Mouse (Mus musculus) CH12.LX (cell line): ENCODE measurements at regions not wholly inside any gene's neighbourhood (a gene's known extent, or its start where the extent isn't known, plus 50 kb on each side); places are given as distances from the start of the nearest gene placed in this dataset.

Experiments
- DNase-seq: peaks from one replicate; pipeline ENCODE4 v3.0.0-alpha.2; 2013; ENCODE audit errors: extremely low read depth
- H3K27ac ChIP-seq: 2 replicates; pipeline ENCODE4 v1.5.1; 2012; ENCODE audit warnings: low read depth, mild to moderate bottlenecking, control low read depth, moderate library complexity; ENCODE audit not compliant: insufficient read depth
- H3K27me3 ChIP-seq: replicated peaks from 2 replicates; pipeline ENCODE3; 2012; ENCODE audit warnings: inconsistent platforms
- H3K36me3 ChIP-seq, 2 experiments: replicated peaks in 1 of 2; 2 replicates each; pipeline versions ENCODE3 to v1.6.1; 2012; ENCODE audit warnings: inconsistent platforms in 1 of 2, low read length in 1 of 2, mild to moderate bottlenecking in 1 of 2, mixed read lengths in 1 of 2, moderate library complexity in 1 of 2; ENCODE audit not compliant: control insufficient read depth in 1 of 2, insufficient read depth in 1 of 2
- H3K4me1 ChIP-seq, 2 experiments: 2 replicates each; pipeline ENCODE4 v1.6.1; 2012; ENCODE audit warnings: inconsistent platforms in 1 of 2, moderate library complexity in 1 of 2; ENCODE audit not compliant: insufficient read depth in 2 of 2, control insufficient read depth in 1 of 2
- H3K4me2 ChIP-seq: 2 replicates; pipeline ENCODE4 v1.6.1; 2012; ENCODE audit warnings: low read depth, mild to moderate bottlenecking, control low read depth; ENCODE audit not compliant: poor library complexity, insufficient read depth, severe bottlenecking
- H3K4me3 ChIP-seq, 3 experiments: fragments of 150-350 bp in 1 of 3; sonication (generic) in 1 of 3; replicated peaks in 1 of 3; 2 replicates each; pipeline versions ENCODE3 to v1.5.1; 2011 to 2012; ENCODE audit warnings: low read depth in 2 of 3, low read length in 2 of 3, mild to moderate bottlenecking in 2 of 3, moderate library complexity in 2 of 3, control low read depth in 1 of 3, improper control_type of control experiment in 1 of 3, inconsistent platforms in 1 of 3, mixed read lengths in 1 of 3; ENCODE audit not compliant: poor library complexity in 1 of 3
- H3K79me2 ChIP-seq: replicated peaks from 2 replicates; pipeline ENCODE4 v1.6.1; 2012; ENCODE audit warnings: mild to moderate bottlenecking, moderate library complexity; ENCODE audit not compliant: control insufficient read depth, poor library complexity, insufficient read depth, severe bottlenecking; ENCODE audit errors: extremely low read depth
- H3K9ac ChIP-seq: 2 replicates; pipeline ENCODE4 v1.6.1; 2012; ENCODE audit warnings: low read depth, mild to moderate bottlenecking, control low read depth, moderate library complexity; ENCODE audit not compliant: insufficient read depth
- H3K9me3 ChIP-seq: replicated peaks from 2 replicates; pipeline ENCODE3; 2012; ENCODE audit warnings: low read length, inconsistent platforms, mixed read lengths
- BHLHE40 ChIP-seq: IDR thresholded peaks from 2 replicates; pipeline ENCODE4 v1.6.1; 2011; ENCODE audit warnings: mild to moderate bottlenecking, low read depth, low read length, improper control_type of control experiment
- CHD2 ChIP-seq: IDR thresholded peaks from 2 replicates; pipeline ENCODE4 v1.6.1; 2011; ENCODE audit warnings: low read length, improper control_type of control experiment
- CTCF ChIP-seq, 2 experiments: IDR thresholded peaks in 1 of 2; conservative IDR thresholded peaks in 1 of 2; 2 replicates each; pipeline ENCODE4 v1.5.1; 2011 to 2012; ENCODE audit warnings: low read depth in 2 of 2, low read length in 2 of 2, improper control_type of control experiment in 1 of 2, inconsistent platforms in 1 of 2, mild to moderate bottlenecking in 1 of 2, moderate library complexity in 1 of 2
- EP300 ChIP-seq: IDR thresholded peaks from 2 replicates; pipeline ENCODE4 v1.6.1; 2011; ENCODE audit warnings: low read length, improper control_type of control experiment
- JUN ChIP-seq: IDR thresholded peaks from 2 replicates; pipeline ENCODE4 v1.6.1; 2011; ENCODE audit warnings: low read depth, mild to moderate bottlenecking, low read length, improper control_type of control experiment, moderate library complexity; ENCODE audit not compliant: insufficient read depth
- MAX ChIP-seq: IDR thresholded peaks from 2 replicates; pipeline ENCODE4 v1.6.1; 2011; ENCODE audit warnings: low read length, improper control_type of control experiment
- MAZ ChIP-seq: IDR thresholded peaks from 2 replicates; pipeline ENCODE4 v1.6.1; 2012; ENCODE audit warnings: low read depth, mild to moderate bottlenecking, inconsistent platforms, low read length, improper control_type of control experiment, moderate library complexity
- MYC ChIP-seq: IDR thresholded peaks from 2 replicates; pipeline ENCODE4 v1.6.1; 2011; ENCODE audit warnings: low read depth, mild to moderate bottlenecking, improper control_type of control experiment, low read length
- RCOR1 ChIP-seq: conservative IDR thresholded peaks from 2 replicates; pipeline ENCODE4 v1.6.1; 2012; ENCODE audit warnings: low read depth, mild to moderate bottlenecking, inconsistent platforms, low read length, improper control_type of control experiment
- UBTF ChIP-seq: IDR thresholded peaks from 2 replicates; pipeline ENCODE4 v1.6.1; 2012; ENCODE audit warnings: low read depth, mild to moderate bottlenecking, inconsistent platforms, low read length, improper control_type of control experiment, moderate library complexity
- ZC3H11A ChIP-seq: IDR thresholded peaks from 2 replicates; pipeline ENCODE4 v1.6.1; 2012; ENCODE audit warnings: low read depth, mild to moderate bottlenecking, inconsistent platforms, low read length, improper control_type of control experiment
- ZKSCAN1 ChIP-seq: IDR thresholded peaks from 2 replicates; pipeline ENCODE4 v1.6.1; 2012; ENCODE audit warnings: low read depth, inconsistent platforms, low read length, improper control_type of control experiment, borderline replicate concordance
- dilution Hi-C: fragments of 300-500 bp; cut with MboI; formaldehyde crosslinking; loops from 2 replicates; pipeline ENCODE4 v1.14.3; 2020; ENCODE audit warnings: low sequenced_read_pairs; ENCODE audit not compliant: extremely low pct_unique_long_range_greater_than_20kb, extremely low pct_ligation_motif_present
- in situ Hi-C: fragments of 300-500 bp; cut with MboI; formaldehyde crosslinking; loops from 3 replicates; pipeline ENCODE4 v1.14.3; 2019; ENCODE audit warnings: low sequenced_read_pairs, low pct_ligation_motif_present, low pct_unique_long_range_greater_than_20kb, mixed read lengths

DNA sequence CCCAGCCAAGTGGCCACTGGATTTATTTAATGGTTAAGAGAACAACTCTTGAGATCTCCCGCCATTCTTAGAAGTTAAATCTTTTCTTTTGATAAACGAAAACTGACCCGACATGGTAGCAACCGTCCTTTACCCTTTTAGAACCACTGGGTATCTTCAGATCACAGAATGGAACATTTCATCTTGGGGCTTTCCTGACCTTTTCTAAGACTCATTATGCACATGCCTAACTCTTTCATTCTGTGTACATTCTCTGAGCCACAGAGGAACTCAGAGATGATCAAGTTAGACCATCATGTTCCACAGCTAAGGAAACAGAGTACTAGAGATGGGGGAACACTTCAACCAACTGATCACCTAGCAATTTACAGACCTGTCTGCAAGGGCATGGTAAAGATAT lies 81.7 kb downstream of the Gjd2 start:
- no peak overlapping the region for H3K27ac ChIP-seq
- no peaks in the 10 kb centered on the region for H3K27me3 ChIP-seq
- peak; percentile 20 for DNase-seq
- H3K9ac ChIP-seq, result no peak overlapping the region
- H3K79me2 ChIP-seq, result no peaks in the 10 kb centered on the region
- peak overlapping the region; percentile 25; the same call in 1 of the 2 replicates for H3K4me2 ChIP-seq
- no peaks in the 10 kb centered on the region for H3K9me3 ChIP-seq
- in situ Hi-C loops, result no loop called here
- no peak for TF ChIP-seq UBTF
- peak; percentile 46 for TF ChIP-seq BHLHE40
- TF ChIP-seq CHD2, result 0 out of 2 replicates have a peak, but pooled peaks have one; percentile 25
- dilution Hi-C loops, result no loop called here
- peaks cover 6 to 25% of the 10 kb centered on the region in 2 experiments; a peak in 3 of 4 replicates for H3K4me1 ChIP-seq
- no peaks in the 10 kb centered on the region for H3K36me3 ChIP-seq
- H3K4me3 ChIP-seq, result no peak overlapping the region

DNA sequence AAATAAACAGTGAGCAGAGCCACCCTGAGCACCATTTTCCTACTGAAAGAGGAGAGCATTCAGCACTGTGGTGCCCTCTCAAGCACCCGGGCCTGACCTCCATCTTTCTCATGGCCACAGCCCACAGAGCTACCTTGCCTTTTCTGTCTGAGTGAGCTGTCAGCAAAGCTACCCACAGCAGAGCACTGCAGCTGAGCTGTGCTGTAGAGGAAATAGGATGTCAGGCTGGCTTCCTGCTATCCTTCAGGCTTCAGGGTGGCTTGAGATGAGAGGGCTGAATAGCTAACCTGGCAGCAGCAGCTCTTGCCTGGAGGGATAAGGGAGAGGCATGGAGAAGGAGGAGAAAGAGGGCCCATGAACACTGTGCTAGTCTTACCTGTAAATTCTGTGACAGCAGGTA lies 82.5 kb downstream of the Gjd2 start:
- no peaks in the 10 kb centered on the region for H3K36me3 ChIP-seq
- no peak overlapping the region for H3K4me3 ChIP-seq
- H3K27ac ChIP-seq, result no peak overlapping the region

GRCm38 (mm10) chr2:113929650-113930049 lies 81.2 kb upstream of the Arhgap11a start:
- Histone ChIP-seq H3K9me3 (no peaks in the 10 kb centered on the region), H3K9ac (no peak overlapping the region)
- TF ChIP-seq JUN (no peak), CTCF (conservative IDR thresholded peaks at IDR 0.05 in 1 of 2, IDR thresholded peaks at IDR 0.05 in 1 of 2; ENCODE audit: low read depth in 2 of 2, low read length in 2 of 2) (no peak), ZKSCAN1 (no peak)
- TF ChIP-seq, all 38 proteins: peak for 0
- H3K4me1 ChIP-seq, result peaks cover 6 to 25% of the 10 kb centered on the region in 2 experiments; a peak in 3 of 4 replicates
- DNase-seq, result no peak
- H3K4me2 ChIP-seq, result no peak overlapping the region
- dilution Hi-C loops, result no loop called here
- no peaks in the 10 kb centered on the region for H3K36me3 ChIP-seq
- H3K27ac ChIP-seq, result no peak overlapping the region
- H3K4me3 ChIP-seq, result no peak overlapping the region
- no peaks in the 10 kb centered on the region for H3K79me2 ChIP-seq
- in situ Hi-C loops, result no loop called here
- no peaks in the 10 kb centered on the region for H3K27me3 ChIP-seq

More for the DNA sequence above, 82.5 kb downstream of the Gjd2 start:
- TF ChIP-seq RCOR1 (no peak), ZKSCAN1 (no peak), CTCF (conservative IDR thresholded peaks at IDR 0.05 in 1 of 2, IDR thresholded peaks at IDR 0.05 in 1 of 2; ENCODE audit: low read depth in 2 of 2, low read length in 2 of 2) (no peak), MAZ (no peak), MAX (no peak), MYC (no peak), ZC3H11A (no peak), UBTF (no peak), EP300 (no peak)
- no peaks in the 10 kb centered on the region for H3K9me3 ChIP-seq
- in situ Hi-C loops (no loop called here), dilution Hi-C loops (no loop called here)
- no peak overlapping the region for H3K9ac ChIP-seq
- no peaks in the 10 kb centered on the region for H3K27me3 ChIP-seq
- H3K4me1 ChIP-seq, result peaks cover 6 to 25% of the 10 kb centered on the region in 2 experiments; a peak in 3 of 4 replicates
- H3K79me2 ChIP-seq, result no peaks in the 10 kb centered on the region
- DNase-seq, result no peak
- H3K4me2 ChIP-seq, result no peak overlapping the region
